Mouse (Mus musculus): Measurements from ENCODE around the gene Rora. TPM values are rescaled to one million over a fixed set of nuclear protein-coding genes. Genes with fewer than 3 reads are reported as not detected.

Rora gene
- polyA plus RNA-seq, 2 experiments = 4.5 to 10.1 TPM

DNA sequence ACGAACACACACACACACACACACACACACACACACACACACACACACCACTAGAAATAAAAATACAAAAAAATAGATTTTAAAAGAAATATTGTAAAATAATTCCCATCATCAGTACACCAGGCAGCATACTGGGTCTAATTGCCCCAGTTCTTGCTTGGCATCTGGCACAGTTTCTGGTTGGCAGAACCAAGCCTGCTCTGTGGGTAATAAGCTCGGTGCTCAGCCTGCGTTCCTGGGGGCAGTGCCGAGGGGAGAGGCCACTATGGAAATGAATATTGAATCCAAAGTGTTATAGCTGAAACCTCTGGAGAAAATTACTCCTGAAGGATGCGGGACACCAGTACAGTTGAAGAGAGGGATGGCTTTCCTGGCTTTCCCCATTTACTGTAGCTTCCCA lies 310.3 kb downstream of the Rora start:
- no peak overlapping the region for H3K4me3 ChIP-seq (replicated peaks; ENCODE audit: low read length)
- H3K27me3 ChIP-seq (ENCODE audit: control insufficient read depth, insufficient read depth, low read length) = no peaks in the 10 kb centered on the region
- 87% methylated on average over 5 of the region's 5 CpGs for WGBS
- no peak overlapping the region for H3K27ac ChIP-seq (replicated peaks; ENCODE audit: low read depth, low read length)
- no peaks in the 10 kb centered on the region for H3K36me3 ChIP-seq (ENCODE audit: control insufficient read depth, insufficient read depth, low read length)
- DNase-seq (ENCODE audit: low spot score) (no peak), ATAC-seq (ENCODE audit: low FRiP score, low read depth) (no peak)
- no peak overlapping the region for H3K9ac ChIP-seq (ENCODE audit: low read depth, low read length, severe bottlenecking)
- no peaks in the 10 kb centered on the region for H3K9me3 ChIP-seq (ENCODE audit: control insufficient read depth, low read length)
- no peak for TF ChIP-seq POLR2A (IDR thresholded peaks at IDR 0.05; ENCODE audit: borderline replicate concordance, extremely low read depth, insufficient read depth, insufficient read length)
- no peak overlapping the region for H3K4me2 ChIP-seq (replicated peaks; ENCODE audit: low read depth, low read length, severe bottlenecking)
- H3K4me1 ChIP-seq (ENCODE audit: control insufficient read depth, insufficient read depth, low read length) = 0 out of 2 replicates have a peak, but pooled peaks cover 3% of the 10 kb centered on the region

GRCm38 (mm10) chr9:68966540-68966939 lies 313.0 kb downstream of the Rora start:
- no peaks in the 10 kb centered on the region for H3K27me3 ChIP-seq (ENCODE audit: control insufficient read depth, insufficient read depth, low read length)
- 0 out of 2 replicates have a peak, but pooled peaks cover 3% of the 10 kb centered on the region for H3K4me1 ChIP-seq (ENCODE audit: control insufficient read depth, insufficient read depth, low read length)
- 42% methylated on average over 13 of the region's 13 CpGs for WGBS
- H3K36me3 ChIP-seq (ENCODE audit: control insufficient read depth, insufficient read depth, low read length) = no peaks in the 10 kb centered on the region
- no peak overlapping the region for H3K4me3 ChIP-seq (replicated peaks; ENCODE audit: low read length)
- no peak for ATAC-seq (ENCODE audit: low FRiP score, low read depth)
- DNase-seq (ENCODE audit: low spot score) = no peak
- no peaks in the 10 kb centered on the region for H3K9me3 ChIP-seq (ENCODE audit: control insufficient read depth, low read length)
- no peak overlapping the region for H3K9ac ChIP-seq (ENCODE audit: low read depth, low read length, severe bottlenecking)
- no peak for TF ChIP-seq POLR2A (IDR thresholded peaks at IDR 0.05; ENCODE audit: borderline replicate concordance, extremely low read depth, insufficient read depth, insufficient read length)
- no peak overlapping the region for H3K4me2 ChIP-seq (replicated peaks; ENCODE audit: low read depth, low read length, severe bottlenecking)
- H3K27ac ChIP-seq (replicated peaks; ENCODE audit: low read depth, low read length) = no peak overlapping the region

GRCm38 (mm10) chr9:68970074-68970473 lies 316.5 kb downstream of the Rora start:
- Histone ChIP-seq H3K4me2 (replicated peaks; ENCODE audit: low read depth, low read length, severe bottlenecking) (no peak overlapping the region), H3K9ac (ENCODE audit: low read depth, low read length, severe bottlenecking) (no peak overlapping the region), H3K4me1 (ENCODE audit: control insufficient read depth, insufficient read depth, low read length) (0 out of 2 replicates have a peak, but pooled peaks cover 3% of the 10 kb centered on the region), H3K4me3 (replicated peaks; ENCODE audit: low read length) (no peak overlapping the region), H3K27ac (replicated peaks; ENCODE audit: low read depth, low read length) (no peak overlapping the region), H3K27me3 (ENCODE audit: control insufficient read depth, insufficient read depth, low read length) (no peaks in the 10 kb centered on the region), H3K36me3 (ENCODE audit: control insufficient read depth, insufficient read depth, low read length) (no peaks in the 10 kb centered on the region), H3K9me3 (ENCODE audit: control insufficient read depth, low read length) (no peaks in the 10 kb centered on the region)
- no peak for TF ChIP-seq POLR2A (IDR thresholded peaks at IDR 0.05; ENCODE audit: borderline replicate concordance, extremely low read depth, insufficient read depth, insufficient read length)
- ATAC-seq (ENCODE audit: low FRiP score, low read depth) = no peak
- DNase-seq (ENCODE audit: low spot score) = no peak
- 80% methylated on average over 6 of the region's 6 CpGs for WGBS

DNA sequence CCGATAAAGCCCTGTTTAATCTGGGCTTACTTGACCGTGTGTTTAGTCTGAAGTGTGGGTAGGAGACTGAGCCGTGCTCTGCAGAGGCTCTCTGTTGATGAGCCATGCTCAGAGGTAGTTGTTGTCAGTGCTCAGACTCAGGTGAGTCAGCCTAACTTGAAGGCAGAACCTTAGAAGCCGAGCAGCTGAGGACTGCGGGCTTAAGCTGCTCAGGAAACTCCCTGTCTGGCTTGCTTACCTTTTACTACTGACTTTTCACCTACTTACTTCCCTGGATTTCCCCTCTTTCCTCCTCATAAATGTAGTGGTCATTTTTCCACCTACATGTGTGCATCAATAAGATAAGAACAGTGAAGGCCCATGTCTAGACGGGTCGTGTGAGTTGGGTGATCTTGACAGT lies 318.7 kb downstream of the Rora start:
- WGBS = 84% methylated on average over 7 of the region's 7 CpGs
- Histone ChIP-seq H3K27ac (replicated peaks; ENCODE audit: low read depth, low read length) (no peak overlapping the region), H3K27me3 (ENCODE audit: control insufficient read depth, insufficient read depth, low read length) (no peaks in the 10 kb centered on the region), H3K4me2 (replicated peaks; ENCODE audit: low read depth, low read length, severe bottlenecking) (no peak overlapping the region), H3K36me3 (ENCODE audit: control insufficient read depth, insufficient read depth, low read length) (no peaks in the 10 kb centered on the region), H3K4me1 (ENCODE audit: control insufficient read depth, insufficient read depth, low read length) (no peaks in the 10 kb centered on the region), H3K9ac (ENCODE audit: low read depth, low read length, severe bottlenecking) (no peak overlapping the region), H3K9me3 (ENCODE audit: control insufficient read depth, low read length) (no peaks in the 10 kb centered on the region), H3K4me3 (replicated peaks; ENCODE audit: low read length) (no peak overlapping the region)
- no peak for TF ChIP-seq POLR2A (IDR thresholded peaks at IDR 0.05; ENCODE audit: borderline replicate concordance, extremely low read depth, insufficient read depth, insufficient read length)
- ATAC-seq (ENCODE audit: low FRiP score, low read depth) = no peak
- no peak for DNase-seq (ENCODE audit: low spot score)

GRCm38 (mm10) chr9:68974517-68974916 lies 320.9 kb downstream of the Rora start:
- H3K27me3 ChIP-seq (ENCODE audit: control insufficient read depth, insufficient read depth, low read length) = no peaks in the 10 kb centered on the region
- ATAC-seq (ENCODE audit: low FRiP score, low read depth) (no peak), DNase-seq (ENCODE audit: low spot score) (no peak)
- H3K9me3 ChIP-seq (ENCODE audit: control insufficient read depth, low read length) = no peaks in the 10 kb centered on the region
- no peak overlapping the region for H3K4me2 ChIP-seq (replicated peaks; ENCODE audit: low read depth, low read length, severe bottlenecking)
- H3K4me3 ChIP-seq (replicated peaks; ENCODE audit: low read length) = no peak overlapping the region
- H3K9ac ChIP-seq (ENCODE audit: low read depth, low read length, severe bottlenecking) = no peak overlapping the region
- no peak for TF ChIP-seq POLR2A (IDR thresholded peaks at IDR 0.05; ENCODE audit: borderline replicate concordance, extremely low read depth, insufficient read depth, insufficient read length)
- H3K36me3 ChIP-seq (ENCODE audit: control insufficient read depth, insufficient read depth, low read length) = no peaks in the 10 kb centered on the region
- H3K27ac ChIP-seq (replicated peaks; ENCODE audit: low read depth, low read length) = no peak overlapping the region
- H3K4me1 ChIP-seq (ENCODE audit: control insufficient read depth, insufficient read depth, low read length) = no peaks in the 10 kb centered on the region
- 90% methylated on average over 2 of the region's 2 CpGs for WGBS

- Histone ChIP-seq H3K4me3 (replicated peaks; ENCODE audit: low read length) (no peak overlapping the region), H3K4me2 (replicated peaks; ENCODE audit: low read depth, low read length, severe bottlenecking) (no peak overlapping the region), H3K9ac (ENCODE audit: low read depth, low read length, severe bottlenecking) (no peak overlapping the region), H3K27ac (replicated peaks; ENCODE audit: low read depth, low read length) (no peak overlapping the region), H3K4me1 (ENCODE audit: control insufficient read depth, insufficient read depth, low read length) (peaks cover 8% of the 10 kb centered on the region), H3K27me3 (ENCODE audit: control insufficient read depth, insufficient read depth, low read length) (no peaks in the 10 kb centered on the region), H3K36me3 (ENCODE audit: control insufficient read depth, insufficient read depth, low read length) (no peaks in the 10 kb centered on the region), H3K9me3 (ENCODE audit: control insufficient read depth, low read length) (no peaks in the 10 kb centered on the region)
- DNase-seq (ENCODE audit: low spot score) = peak; percentile 47
- WGBS = 74% methylated on average over 5 of the region's 5 CpGs
- ATAC-seq (ENCODE audit: low FRiP score, low read depth) = no peak
- no peak for TF ChIP-seq POLR2A (IDR thresholded peaks at IDR 0.05; ENCODE audit: borderline replicate concordance, extremely low read depth, insufficient read depth, insufficient read length)
These were observed 322.6 kb downstream of the Rora start for GRCm38 (mm10) chr9:68976136-68976535.
